Mouse (Mus musculus): ENCODE results near the gene Bdnf. TPM values are rescaled to one million over a fixed set of nuclear protein-coding genes. Genes with fewer than 3 reads are reported as not detected.

Bdnf gene
- total RNA-seq, 1 experiment from 2014 or later: not detected

DNA sequence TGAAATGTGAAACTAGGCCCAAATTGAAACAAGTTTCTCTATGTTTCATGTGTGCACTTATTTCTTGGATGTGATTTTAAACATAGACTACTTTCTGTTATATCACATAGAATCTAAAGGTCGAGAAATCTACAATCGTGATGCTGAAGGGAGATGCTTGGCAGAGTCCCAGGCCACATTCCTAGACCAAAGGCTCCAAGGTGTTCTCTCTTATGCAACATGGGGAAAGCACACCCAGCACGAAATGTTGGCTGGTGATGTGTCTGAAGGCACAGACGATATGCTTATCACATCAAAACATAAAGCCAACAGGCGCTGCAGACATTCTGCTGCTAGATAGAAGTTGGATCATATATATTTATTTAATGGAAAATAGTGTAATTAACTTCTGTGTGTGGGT is 25.8 kb downstream of the Bdnf start:
- ATAC-seq (ENCODE audit: extremely low read depth, insufficient number of reproducible peaks, low FRiP score, poor library complexity, severe bottlenecking): no peak

DNA sequence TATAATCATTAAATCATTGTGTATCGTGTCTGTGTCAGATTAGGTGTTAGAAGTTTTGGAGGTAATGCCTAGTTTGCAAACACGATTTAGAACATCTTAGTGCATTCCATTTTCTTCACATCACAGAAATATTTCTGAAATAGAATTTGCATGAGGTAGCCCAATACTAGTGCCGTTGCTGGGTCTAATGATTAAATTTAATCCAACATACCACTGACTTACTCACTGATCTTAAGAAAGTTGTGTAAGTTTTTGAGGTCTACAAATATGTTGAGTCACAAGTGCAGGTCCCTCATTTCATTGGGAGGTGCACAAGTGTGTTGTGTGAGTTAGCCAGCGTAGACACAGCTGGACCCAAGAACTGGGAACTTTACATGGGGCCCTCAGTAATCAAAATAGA is 29.1 kb downstream of the Bdnf start:
- ATAC-seq (ENCODE audit: extremely low read depth, insufficient number of reproducible peaks, low FRiP score, poor library complexity, severe bottlenecking): no peak

DNA sequence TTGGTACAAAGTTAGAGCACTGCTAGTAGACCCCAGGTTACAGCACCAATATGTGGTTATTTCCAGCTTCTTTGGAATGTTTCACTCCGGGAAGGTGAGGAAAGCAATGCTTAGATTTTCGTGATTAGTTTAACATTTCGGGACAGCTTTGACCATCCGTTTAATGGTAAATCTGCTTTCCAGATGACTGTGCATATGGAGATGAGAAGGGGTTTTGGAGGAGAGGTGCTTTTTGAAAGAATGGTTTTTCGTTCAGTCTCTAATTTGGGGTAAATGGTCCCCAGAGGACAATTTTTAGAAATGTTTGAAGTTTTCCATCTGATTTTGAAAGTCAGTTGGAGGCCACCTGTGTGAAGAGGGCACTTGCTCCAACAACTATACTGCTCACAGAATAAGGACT is 29.6 kb downstream of the Bdnf start:
- no peak for ATAC-seq (ENCODE audit: extremely low read depth, insufficient number of reproducible peaks, low FRiP score, poor library complexity, severe bottlenecking)

GRCm38 (mm10) chr2:109706524-109706923 is 32.0 kb downstream of the Bdnf start:
- no peak for ATAC-seq (ENCODE audit: extremely low read depth, insufficient number of reproducible peaks, low FRiP score, poor library complexity, severe bottlenecking)

- no peak for ATAC-seq (ENCODE audit: extremely low read depth, insufficient number of reproducible peaks, low FRiP score, poor library complexity, severe bottlenecking)
These were observed 34.8 kb downstream of the Bdnf start for GRCm38 (mm10) chr2:109709346-109709745.

DNA sequence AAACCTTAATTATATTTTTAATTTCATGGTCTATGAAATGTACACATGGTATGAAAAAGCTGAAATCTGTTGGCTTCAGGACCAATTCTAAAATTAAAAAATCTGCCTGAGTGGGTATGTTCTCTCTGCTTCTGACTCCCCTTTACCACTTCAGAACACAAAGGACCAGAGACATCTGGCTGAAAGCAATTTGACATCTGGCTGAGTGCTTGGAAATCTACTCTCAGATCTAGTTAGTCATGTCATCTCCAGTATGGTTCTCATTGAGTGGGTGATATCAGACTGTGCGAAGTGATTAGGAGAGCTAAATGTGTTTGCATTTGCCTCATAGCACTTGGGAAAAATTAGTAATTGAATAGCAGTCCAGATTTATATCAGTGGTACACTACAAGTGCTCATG is 36.5 kb downstream of the Bdnf start:
- ATAC-seq (ENCODE audit: extremely low read depth, insufficient number of reproducible peaks, low FRiP score, poor library complexity, severe bottlenecking): no peak

DNA sequence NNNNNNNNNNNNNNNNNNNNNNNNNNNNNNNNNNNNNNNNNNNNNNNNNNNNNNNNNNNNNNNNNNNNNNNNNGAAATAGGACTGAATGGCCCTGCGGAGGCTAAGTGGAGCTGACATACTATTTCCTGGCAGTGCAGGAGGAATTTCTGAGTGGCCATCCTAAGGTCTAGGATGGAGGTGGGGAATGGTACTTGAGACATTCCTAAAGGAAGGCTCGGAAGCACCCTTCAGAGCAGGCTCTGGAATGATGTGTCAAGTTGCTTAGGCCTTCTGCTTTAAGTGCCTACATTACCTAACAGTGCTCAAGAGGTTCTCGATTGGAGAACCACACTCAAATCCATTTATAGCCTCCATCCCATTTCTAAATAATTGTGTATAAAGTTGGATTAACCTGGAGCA is 50.8 kb downstream of the Bdnf start:
- ATAC-seq (ENCODE audit: extremely low read depth, insufficient number of reproducible peaks, low FRiP score, poor library complexity, severe bottlenecking): no peak

DNA sequence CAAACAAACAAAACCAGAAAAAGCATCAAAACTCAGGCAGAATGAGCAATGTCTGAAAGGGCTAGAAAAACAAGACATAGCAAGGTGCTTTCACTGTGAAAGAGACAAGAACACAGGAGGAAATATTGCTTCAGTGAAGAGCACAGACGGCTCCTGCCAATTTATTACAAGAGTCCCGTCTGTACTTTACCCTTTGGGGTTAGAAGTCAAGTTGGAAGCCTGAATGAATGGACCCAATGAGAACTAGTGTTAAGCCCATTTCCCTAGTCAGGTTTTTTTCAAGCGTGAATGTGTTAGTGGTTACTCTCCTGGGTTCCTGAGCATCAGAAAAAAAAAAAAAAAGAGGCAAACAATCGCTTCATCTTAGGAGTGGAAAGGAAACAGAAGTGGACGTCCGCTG is 51.3 kb downstream of the Bdnf start:
- no peak for ATAC-seq (ENCODE audit: extremely low read depth, insufficient number of reproducible peaks, low FRiP score, poor library complexity, severe bottlenecking)

GRCm38 (mm10) chr2:109729221-109729620 is 54.7 kb downstream of the Bdnf start:
- ATAC-seq (ENCODE audit: extremely low read depth, insufficient number of reproducible peaks, low FRiP score, poor library complexity, severe bottlenecking): no peak

DNA sequence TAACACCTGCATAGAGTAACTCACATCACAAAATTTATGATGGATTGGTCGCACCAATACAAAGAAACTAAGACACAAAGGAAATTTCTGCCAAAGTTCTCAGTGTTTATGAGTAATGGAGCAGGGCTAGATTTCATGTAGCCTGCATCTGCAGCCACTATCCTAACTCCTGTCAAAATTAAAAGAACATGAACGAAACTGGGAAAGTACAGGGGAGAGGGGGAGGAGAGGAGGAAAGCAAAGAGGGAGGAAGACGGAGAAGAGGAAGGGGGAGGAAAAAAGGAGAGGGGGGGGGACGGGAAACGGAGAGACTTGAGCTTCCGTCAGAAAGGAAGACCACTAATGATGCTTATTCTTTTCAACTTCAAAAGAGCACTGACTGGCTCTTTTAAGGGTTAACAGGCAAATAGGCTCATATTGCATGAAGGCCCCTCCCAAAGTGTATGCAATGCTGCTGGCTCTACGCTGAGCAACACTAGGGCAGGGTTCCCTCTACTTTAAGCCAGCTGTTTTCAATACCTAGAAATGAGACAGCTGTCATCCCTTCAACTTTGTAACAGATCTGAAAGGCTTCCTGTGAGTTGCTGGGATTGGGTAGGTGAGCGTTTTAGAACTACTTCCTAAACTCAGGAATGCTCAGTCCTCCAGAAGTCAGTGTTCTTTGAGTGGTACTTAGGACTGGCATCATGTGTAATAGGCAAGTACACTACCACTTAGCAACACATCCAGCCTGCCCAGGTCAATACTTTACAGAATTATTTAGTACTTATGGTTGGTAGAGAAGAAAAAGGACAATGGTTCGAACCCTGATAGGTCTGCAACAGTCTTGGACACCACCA is 58.9 kb downstream of the Bdnf start:
- ATAC-seq (ENCODE audit: extremely low read depth, insufficient number of reproducible peaks, low FRiP score, poor library complexity, severe bottlenecking): no peak

DNA sequence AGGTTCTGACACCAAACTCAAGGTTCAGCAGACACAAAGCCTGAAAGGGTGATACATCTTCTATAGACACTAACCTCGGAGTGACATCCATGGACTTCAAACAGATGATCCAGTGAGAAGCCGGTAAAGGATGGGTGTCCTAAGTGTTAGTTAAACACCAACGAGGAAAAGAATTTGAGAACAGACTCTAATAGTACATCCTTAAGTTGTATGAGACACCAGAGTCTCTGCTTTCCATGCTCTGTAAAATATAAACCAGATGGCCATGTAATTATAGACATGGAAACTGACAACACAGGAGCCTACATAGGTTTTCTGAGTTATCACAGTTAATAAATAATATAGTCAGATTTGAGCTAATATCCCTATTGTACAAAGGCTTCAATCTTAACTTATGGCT is 59.7 kb downstream of the Bdnf start:
- ATAC-seq (ENCODE audit: extremely low read depth, insufficient number of reproducible peaks, low FRiP score, poor library complexity, severe bottlenecking): no peak

DNA sequence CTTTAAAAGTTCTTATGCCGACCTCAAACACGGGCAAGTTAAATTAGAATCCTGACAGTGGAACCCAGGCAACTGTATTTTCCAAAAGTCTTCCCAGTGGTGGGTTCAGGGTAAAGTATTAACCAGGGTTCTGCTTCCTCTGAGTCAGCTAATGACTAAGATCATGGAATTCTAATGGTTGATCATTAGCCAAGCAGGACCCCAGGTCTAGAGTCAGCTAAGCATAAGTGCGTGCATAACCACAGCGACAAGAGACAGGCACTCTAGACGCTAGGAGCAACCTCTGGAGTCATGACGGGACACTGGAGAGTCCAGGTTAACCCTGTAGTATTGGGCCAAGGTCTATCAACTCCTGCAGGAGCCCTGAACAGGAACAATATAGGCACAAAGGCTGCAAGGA is 60.2 kb downstream of the Bdnf start:
- ATAC-seq (ENCODE audit: extremely low read depth, insufficient number of reproducible peaks, low FRiP score, poor library complexity, severe bottlenecking): no peak

GRCm38 (mm10) chr2:109735347-109735746 is 60.8 kb downstream of the Bdnf start:
- ATAC-seq (ENCODE audit: extremely low read depth, insufficient number of reproducible peaks, low FRiP score, poor library complexity, severe bottlenecking): no peak

DNA sequence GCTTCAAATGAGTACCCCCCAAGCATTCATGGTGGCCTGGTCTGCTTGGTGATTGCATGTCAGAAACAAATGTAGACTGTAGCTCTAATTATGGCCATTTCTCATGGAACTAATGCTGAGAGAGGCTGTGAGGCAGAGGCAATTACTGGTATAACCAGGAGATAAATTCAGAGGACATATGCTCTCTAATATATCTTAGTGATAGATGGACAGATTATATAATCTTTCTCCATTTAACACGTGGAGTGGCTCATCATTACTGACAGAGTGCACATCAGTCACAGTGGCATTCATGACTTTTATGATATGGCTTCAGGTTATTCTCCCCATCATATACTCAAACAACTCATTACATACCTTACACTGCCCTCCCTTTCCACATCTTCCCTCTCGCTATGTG is 61.8 kb downstream of the Bdnf start:
- no peak for ATAC-seq (ENCODE audit: extremely low read depth, insufficient number of reproducible peaks, low FRiP score, poor library complexity, severe bottlenecking)

- ATAC-seq (ENCODE audit: extremely low read depth, insufficient number of reproducible peaks, low FRiP score, poor library complexity, severe bottlenecking): no peak
These were observed 63.8 kb downstream of the Bdnf start for GRCm38 (mm10) chr2:109738331-109738730.

- no peak for ATAC-seq (ENCODE audit: extremely low read depth, insufficient number of reproducible peaks, low FRiP score, poor library complexity, severe bottlenecking)
These were observed 68.9 kb downstream of the Bdnf start for GRCm38 (mm10) chr2:109743208-109743960.

DNA sequence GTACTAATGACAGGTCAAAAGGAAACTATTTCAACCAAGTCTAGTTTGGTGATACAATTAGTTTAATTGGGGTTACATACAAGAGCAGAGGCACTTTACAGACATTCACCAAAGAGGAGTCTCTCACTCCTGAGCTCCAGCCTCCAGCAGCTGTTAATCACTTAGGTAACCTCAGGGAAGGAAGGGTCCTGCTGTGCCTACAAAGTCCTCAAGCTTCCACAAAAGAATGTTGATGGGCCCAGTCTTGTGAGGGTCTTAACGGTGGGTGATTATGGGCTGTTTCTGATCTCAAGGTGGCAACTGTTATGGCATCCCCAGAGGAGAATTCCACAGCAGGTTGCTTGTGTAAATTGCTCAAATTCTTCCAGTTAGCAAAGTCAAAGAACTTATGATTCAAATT is 71.7 kb downstream of the Bdnf start:
- ATAC-seq (ENCODE audit: extremely low read depth, insufficient number of reproducible peaks, low FRiP score, poor library complexity, severe bottlenecking): no peak

GRCm38 (mm10) chr2:109748412-109748811 is 73.9 kb downstream of the Bdnf start:
- ATAC-seq (ENCODE audit: extremely low read depth, insufficient number of reproducible peaks, low FRiP score, poor library complexity, severe bottlenecking): no peak

GRCm38 (mm10) chr2:109748815-109749214 is 74.3 kb downstream of the Bdnf start:
- ATAC-seq (ENCODE audit: extremely low read depth, insufficient number of reproducible peaks, low FRiP score, poor library complexity, severe bottlenecking): no peak

GRCm38 (mm10) chr2:109749964-109750363 is 75.5 kb downstream of the Bdnf start:
- ATAC-seq (ENCODE audit: extremely low read depth, insufficient number of reproducible peaks, low FRiP score, poor library complexity, severe bottlenecking): no peak
